Mouse (Mus musculus) embryo, embryonic 11.5 days (tissue): ENCODE measurements around the gene Rasgef1c.
A peak's percentile ranks its signal among the peaks of the same experiment; 100 is the strongest.

ENCODE experiments used
- DNase-seq: peaks from one replicate; pipeline ENCODE4 v3.0.0-alpha.2; 2012; ENCODE audit warnings: low read depth, low spot score

Gene Rasgef1c

DNA sequence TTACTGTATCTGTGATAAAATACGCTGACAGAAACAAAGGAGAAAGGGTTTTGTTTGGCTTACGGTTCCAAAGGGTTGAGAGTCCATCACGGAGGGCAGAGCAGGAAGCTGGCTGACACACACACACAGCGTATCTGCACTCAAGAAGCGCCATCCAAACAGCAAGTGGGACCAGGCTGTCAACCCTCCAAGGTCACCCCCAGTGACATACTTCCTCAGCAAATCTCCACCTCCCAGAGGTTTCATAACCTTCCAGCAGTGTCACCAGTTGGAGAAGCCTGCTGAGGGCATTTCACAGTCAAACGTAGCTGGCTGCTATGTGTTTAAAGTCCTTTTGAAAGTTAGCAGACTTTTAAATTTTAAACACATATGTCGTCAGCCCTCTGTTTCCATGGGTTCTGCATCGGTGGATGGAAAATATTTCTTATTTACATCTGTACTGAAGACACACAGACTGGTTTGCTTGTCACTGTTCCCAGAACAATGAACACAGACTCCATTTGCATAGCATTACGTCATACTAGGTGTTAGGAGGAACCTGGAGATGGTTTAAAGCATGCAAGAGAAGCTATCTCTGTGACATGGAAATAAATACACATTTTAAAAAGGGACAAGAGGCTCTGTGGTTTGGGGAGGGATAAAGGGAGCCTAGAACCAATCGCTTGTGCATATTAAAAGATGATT, 72.2 kb downstream of the Rasgef1c start:
- no peak for DNase-seq

GRCm38 (mm10) chr11:49974675-49975074, 73.0 kb downstream of the Rasgef1c start:
- no peak for DNase-seq

DNA sequence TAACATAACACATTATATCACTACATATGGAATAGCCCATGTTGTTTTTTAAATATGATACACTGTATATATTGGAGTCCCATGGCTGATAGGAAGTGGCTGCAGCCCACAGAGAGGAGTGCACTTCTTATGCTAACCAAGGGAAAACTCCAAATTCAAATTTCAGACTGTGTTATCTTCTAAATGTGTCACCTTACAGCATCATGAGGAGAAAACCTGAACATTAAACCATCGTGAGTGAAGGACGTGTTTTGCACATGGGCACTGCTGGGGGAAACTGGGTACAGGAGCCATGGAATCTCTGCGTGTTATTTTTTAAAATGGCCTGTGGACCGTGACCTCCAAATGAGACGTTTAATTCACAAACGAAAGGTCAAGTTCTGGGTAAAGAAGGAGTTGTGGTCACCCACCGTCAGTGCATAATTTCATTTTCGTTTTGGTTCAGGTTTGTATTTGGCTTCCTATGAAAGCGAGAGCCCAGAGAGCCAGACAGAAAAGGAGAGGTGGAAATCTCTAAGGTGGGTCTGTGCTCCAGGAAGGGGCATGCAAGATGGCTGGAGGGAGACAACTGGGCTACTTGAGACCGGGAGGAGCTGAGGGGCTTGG, 76.4 kb downstream of the Rasgef1c start:
- no peak for DNase-seq

DNA sequence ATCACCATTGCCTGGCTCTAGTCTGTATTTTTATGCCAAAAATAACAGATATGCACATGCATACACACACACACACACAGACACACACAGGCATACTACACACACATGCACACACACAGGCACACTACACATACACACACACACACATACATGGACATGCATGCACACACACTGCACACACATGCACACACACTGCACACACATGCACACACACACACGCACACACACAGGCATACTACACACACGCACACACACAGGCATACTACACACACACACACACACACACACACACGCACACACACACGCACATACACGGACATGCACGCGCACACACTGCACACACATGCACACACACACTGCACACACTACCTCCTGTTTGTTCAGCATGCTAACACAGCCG, 77.3 kb downstream of the Rasgef1c start:
- no peak for DNase-seq

DNA sequence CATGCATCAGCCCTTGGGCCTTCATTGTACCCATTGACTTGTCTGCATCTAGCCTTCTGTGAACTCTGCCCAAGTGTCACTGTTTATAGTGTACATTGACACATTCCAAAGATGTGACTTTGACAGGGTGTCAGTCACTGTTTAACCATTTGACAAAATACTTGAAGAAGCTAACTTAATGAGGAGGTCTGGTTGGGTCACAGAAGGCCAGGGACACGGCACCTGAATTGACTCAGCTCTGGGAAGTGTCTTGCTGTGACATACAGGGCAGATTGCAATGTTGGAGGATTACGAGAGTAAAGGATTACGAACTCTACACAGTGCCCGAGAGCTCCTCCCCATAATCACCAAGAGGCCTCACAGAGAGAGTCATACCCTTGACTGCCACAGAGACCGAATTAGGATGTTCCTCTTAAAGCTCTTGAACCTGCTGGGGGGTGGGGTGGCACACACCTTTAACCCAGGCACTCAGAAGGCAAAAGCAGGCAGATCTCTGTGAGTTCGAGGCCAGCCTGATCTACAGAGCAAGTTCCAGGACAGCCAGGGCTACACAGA, 79.1 kb downstream of the Rasgef1c start:
- no peak for DNase-seq

- no peak for DNase-seq
Observed at GRCm38 (mm10) chr11:49981321-49981963, 79.8 kb downstream of the Rasgef1c start.

GRCm38 (mm10) chr11:49982094-49982493, 80.5 kb downstream of the Rasgef1c start:
- DNase-seq = no peak

DNA sequence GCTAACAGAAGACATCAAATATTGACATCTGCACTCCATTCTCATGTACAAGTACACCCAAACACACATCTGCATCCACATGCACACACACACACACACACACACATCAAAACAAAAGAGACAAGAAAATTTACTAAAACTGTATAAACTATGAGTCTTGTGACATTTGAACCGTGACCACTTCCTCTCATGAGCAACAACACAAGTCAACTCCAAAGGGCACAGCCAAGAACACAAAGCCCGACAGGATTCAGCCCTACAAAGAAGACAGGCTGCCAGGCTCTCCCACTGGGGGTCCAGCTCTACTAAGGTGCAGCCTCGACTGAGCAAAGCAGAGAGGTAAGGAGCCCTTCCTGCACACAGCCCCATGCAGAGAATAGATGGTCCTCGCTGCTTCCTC, 81.2 kb downstream of the Rasgef1c start:
- DNase-seq = no peak

GRCm38 (mm10) chr11:49983875-49984552, 82.4 kb downstream of the Rasgef1c start:
- no peak for DNase-seq

DNA sequence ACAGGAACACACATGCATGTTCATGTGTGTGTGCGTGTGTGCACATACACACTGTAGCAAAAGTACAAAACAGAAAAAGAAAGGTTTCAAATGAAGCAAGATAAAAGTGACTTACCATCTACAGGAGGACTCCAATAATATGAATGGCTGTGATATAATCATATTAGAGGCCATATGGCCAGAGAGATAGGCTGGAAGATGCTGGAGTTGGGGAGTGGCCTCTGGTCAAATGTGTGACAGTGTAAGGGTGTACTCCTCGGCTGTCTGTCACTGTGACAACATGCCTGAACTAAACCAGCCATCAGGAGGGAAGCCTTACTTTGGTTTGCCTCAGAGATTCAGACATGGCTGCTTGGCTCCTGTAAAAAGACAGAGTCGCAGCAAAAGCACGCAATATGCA, 83.4 kb downstream of the Rasgef1c start:
- no peak for DNase-seq

GRCm38 (mm10) chr11:49986277-49987036, 84.8 kb downstream of the Rasgef1c start:
- peak; percentile 38 for DNase-seq

- DNase-seq = no peak
Observed at GRCm38 (mm10) chr11:49994536-49994935, 92.9 kb downstream of the Rasgef1c start.

GRCm38 (mm10) chr11:49996398-49996797, 94.8 kb downstream of the Rasgef1c start:
- no peak for DNase-seq

DNA sequence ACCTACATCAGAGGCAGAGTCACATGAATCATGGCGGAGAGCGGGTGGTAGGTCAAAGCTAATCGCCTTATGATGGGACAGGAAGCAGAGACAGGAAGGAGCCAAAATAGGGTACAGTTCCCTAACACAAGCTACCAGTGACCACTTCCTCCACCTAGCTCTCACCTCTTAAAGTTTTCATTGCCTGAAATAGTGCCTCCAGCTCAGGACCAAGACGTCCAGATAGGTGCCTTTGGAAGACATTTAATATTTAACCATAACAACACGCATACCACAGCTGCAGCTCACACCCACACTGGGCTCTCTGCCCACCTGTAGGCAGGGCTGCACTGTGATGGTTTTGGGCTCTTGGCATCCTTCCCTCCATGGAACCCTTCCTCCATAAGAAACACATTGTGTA, 95.7 kb downstream of the Rasgef1c start:
- no peak for DNase-seq

DNA sequence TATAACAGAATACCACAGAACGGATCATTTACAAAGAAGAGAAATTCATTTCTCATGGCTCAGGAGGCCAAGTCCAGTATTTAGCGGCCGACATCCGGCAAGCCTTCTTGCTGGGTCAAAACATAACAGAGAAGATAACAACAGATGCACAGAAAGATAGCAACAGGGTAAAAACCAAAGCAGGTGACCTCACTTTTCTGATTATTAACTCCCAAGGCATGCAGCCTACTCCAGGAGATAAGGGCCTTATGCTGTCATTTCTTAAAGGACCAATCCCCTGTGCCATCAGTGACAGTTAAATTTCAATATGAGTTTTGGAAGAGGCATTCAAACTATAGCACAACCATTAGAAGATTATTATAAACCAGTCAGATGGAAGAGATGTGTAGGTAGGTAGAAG, 101.2 kb downstream of the Rasgef1c start:
- DNase-seq = no peak

DNA sequence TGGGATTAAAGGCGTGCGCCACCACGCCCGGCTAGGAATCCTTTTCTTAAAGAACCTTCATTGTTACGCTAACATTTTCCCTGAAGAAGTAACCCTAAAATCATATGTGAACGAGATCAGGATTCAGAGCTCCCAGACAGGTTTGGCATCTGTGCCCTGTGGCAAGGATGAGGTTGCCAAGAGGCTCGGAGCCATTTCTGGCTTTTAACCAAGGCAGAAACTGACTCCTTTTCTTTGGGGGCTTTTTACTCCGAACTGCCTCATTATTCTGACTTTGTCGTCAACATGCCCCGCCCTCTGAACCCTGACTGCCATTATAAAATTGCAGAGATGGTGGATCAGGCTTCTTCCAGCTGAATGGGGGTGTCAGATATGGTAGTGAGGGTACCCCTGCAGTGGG, 106.1 kb downstream of the Rasgef1c start:
- no peak for DNase-seq

GRCm38 (mm10) chr11:50008231-50008630, 106.6 kb downstream of the Rasgef1c start:
- DNase-seq = no peak

DNA sequence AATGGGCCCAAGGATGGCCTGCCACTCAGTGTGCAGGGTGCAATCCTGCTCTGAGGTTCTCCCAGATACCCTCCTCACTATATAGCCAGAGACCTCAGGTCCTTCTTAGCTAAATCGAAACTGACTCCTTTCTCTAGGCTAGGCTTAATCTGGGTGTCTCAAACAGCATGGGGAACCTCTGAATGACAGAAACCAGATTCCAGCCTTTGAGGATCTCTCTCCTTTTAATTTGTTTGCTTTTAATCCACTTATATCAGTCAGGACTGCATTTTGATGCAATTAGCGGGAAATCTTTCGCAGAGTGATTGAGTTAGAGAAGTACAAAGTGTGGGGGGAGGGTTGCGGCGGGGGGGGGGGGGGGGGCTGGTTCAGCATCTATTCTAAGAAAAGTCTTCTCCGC, 111.4 kb downstream of the Rasgef1c start:
- no peak for DNase-seq

- DNase-seq = no peak
Observed at GRCm38 (mm10) chr11:50016503-50016902, 114.9 kb downstream of the Rasgef1c start.

DNA sequence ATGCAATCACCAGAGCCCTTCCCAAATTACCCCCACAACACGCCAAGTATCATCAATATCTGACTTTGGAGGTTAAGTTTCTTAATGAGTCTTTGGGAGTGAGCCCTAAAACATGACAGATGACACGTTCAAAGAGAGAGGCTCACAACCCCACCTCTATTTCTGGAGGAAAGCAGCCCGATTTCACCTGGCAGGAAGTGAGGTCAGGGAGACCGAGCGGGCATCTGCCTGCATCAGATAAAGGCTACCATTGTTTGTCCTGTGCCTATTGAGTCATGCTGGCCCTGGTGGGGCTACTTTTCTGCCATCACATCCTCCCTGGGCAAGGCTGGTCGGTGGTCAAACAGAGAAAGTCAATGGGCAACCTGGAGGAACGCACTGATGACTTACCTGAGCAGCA, 115.9 kb downstream of the Rasgef1c start:
- DNase-seq = no peak

DNA sequence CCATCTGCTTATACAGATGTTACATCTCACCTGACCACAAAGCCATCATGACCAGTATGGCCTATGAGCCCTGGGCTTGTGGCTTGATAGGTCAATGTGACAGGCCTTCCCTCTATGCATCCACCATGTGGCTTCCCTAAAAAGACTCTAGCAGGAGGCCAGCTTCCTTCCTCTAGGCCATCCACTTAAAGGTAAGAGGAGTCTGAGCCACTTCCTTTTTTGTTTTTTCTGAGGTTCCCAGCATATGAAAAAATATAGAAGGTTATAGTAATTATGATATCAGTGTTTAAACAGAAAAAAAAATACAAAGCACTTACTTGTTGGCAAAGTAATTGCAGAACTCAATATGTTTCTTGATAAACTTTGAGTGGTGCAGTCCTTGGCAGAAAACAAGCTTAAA, 117.2 kb downstream of the Rasgef1c start:
- no peak for DNase-seq

GRCm38 (mm10) chr11:50022085-50022484, 120.5 kb downstream of the Rasgef1c start:
- no peak for DNase-seq
